Mouse (Mus musculus): ENCODE measurements at regions not wholly inside any gene's neighbourhood (a gene's known extent, or its start where the extent isn't known, plus 50 kb on each side); places are given as distances from the start of the nearest gene placed in this dataset.

GRCm38 (mm10) chr1:111355435-111355834 lies 378.1 kb upstream of the Cdh19 start:
- no peaks in the 10 kb centered on the region for H3K9me3 ChIP-seq (replicated peaks; ENCODE audit: control insufficient read depth, low read length)
- no peak for DNase-seq (ENCODE audit: low spot score)
- ATAC-seq (ENCODE audit: insufficient read depth, low read depth): no peak
- H3K4me1 ChIP-seq (ENCODE audit: control insufficient read depth, insufficient read depth): no peaks in the 10 kb centered on the region
- WGBS: 67% methylated on average over 1 of the region's 1 CpGs
- no peak overlapping the region for H3K4me2 ChIP-seq (ENCODE audit: low read depth, low read length)
- TF ChIP-seq CTCF (IDR thresholded peaks at IDR 0.05; ENCODE audit: low read depth) (no peak), EP300 (IDR thresholded peaks at IDR 0.05; ENCODE audit: low read depth) (no peak)
- no peak overlapping the region for H3K9ac ChIP-seq (replicated peaks; ENCODE audit: low read depth, low read length)
- no peak overlapping the region for H3K27ac ChIP-seq (ENCODE audit: low read depth)
- no peak overlapping the region for H3K4me3 ChIP-seq (ENCODE audit: low read depth, low read length)
- no peaks in the 10 kb centered on the region for H3K36me3 ChIP-seq (replicated peaks; ENCODE audit: control insufficient read depth, insufficient read depth, low read length)
- H3K27me3 ChIP-seq (ENCODE audit: control insufficient read depth, insufficient read depth, low read length): no peaks in the 10 kb centered on the region

DNA sequence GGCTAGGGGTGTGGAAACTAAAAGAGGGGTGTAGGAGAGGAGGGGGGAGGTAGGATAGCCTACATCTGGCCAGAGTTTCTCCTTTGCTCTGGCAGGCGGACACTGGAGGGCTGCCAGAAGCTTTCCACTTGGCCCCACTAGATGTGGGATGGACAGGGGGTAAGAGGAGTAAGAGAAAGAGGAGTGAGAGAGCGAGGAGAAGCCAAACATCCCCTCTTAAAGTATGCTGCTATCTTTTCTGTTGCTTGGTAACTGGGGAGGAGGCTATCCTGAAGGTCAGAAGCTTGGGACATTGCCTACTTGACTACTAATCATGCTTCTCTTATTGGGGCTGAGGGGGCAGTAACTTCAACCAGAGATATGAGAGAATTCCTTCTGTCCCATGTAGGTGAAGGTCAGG lies 360.5 kb upstream of the Cdh19 start:
- ATAC-seq (ENCODE audit: insufficient read depth, low read depth) (no peak; the same call in 1 of the 2 replicates), DNase-seq (ENCODE audit: low spot score) (no peak)
- H3K4me1 ChIP-seq (ENCODE audit: control insufficient read depth, insufficient read depth): no peaks in the 10 kb centered on the region
- WGBS: 20% methylated on average over 2 of the region's 2 CpGs
- H3K27ac ChIP-seq (ENCODE audit: low read depth): no peak overlapping the region
- H3K36me3 ChIP-seq (replicated peaks; ENCODE audit: control insufficient read depth, insufficient read depth, low read length): no peaks in the 10 kb centered on the region
- no peak overlapping the region for H3K9ac ChIP-seq (replicated peaks; ENCODE audit: low read depth, low read length)
- H3K9me3 ChIP-seq (replicated peaks; ENCODE audit: control insufficient read depth, low read length): no peaks in the 10 kb centered on the region
- TF ChIP-seq EP300 (IDR thresholded peaks at IDR 0.05; ENCODE audit: low read depth) (no peak), CTCF (IDR thresholded peaks at IDR 0.05; ENCODE audit: low read depth) (no peak)
- H3K4me2 ChIP-seq (ENCODE audit: low read depth, low read length): no peak overlapping the region
- no peak overlapping the region for H3K4me3 ChIP-seq (ENCODE audit: low read depth, low read length)
- no peaks in the 10 kb centered on the region for H3K27me3 ChIP-seq (ENCODE audit: control insufficient read depth, insufficient read depth, low read length)

- Histone ChIP-seq H3K27me3 (ENCODE audit: control insufficient read depth, insufficient read depth, low read length) (no peaks in the 10 kb centered on the region), H3K4me1 (ENCODE audit: control insufficient read depth, insufficient read depth) (no peaks in the 10 kb centered on the region), H3K27ac (ENCODE audit: low read depth) (no peak overlapping the region), H3K4me3 (ENCODE audit: low read depth, low read length) (no peak overlapping the region), H3K4me2 (ENCODE audit: low read depth, low read length) (no peak overlapping the region), H3K36me3 (replicated peaks; ENCODE audit: control insufficient read depth, insufficient read depth, low read length) (no peaks in the 10 kb centered on the region), H3K9me3 (replicated peaks; ENCODE audit: control insufficient read depth, low read length) (no peaks in the 10 kb centered on the region), H3K9ac (replicated peaks; ENCODE audit: low read depth, low read length) (no peak overlapping the region)
- no peak for TF ChIP-seq EP300 (IDR thresholded peaks at IDR 0.05; ENCODE audit: low read depth)
- no peak for TF ChIP-seq CTCF (IDR thresholded peaks at IDR 0.05; ENCODE audit: low read depth)
- DNase-seq (ENCODE audit: low spot score) (no peak), ATAC-seq (ENCODE audit: insufficient read depth, low read depth) (no peak)
- 77% methylated on average over 11 of the region's 11 CpGs for WGBS
Observed at GRCm38 (mm10) chr1:111302268-111302667, 324.9 kb upstream of the Cdh19 start.

DNA sequence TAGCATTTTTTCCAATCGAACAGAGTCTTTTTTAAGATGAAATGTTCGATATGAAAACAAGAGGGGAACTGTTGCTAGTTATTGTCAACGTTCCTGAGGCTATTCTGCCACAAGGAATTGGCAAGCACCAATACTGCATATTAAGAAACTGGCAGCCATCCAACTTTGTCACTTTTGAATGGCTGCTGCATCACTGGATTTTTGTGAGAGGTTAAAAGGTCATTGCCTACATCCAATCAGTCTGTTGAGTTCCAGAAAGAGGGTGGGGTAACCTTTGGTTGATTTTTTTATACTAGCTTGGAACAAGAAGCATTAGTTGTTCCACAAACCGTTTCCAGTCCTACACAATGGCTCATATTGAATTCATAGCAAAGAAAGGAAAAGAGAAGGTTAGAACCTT lies 309.0 kb upstream of the Cdh19 start:
- DNase-seq (ENCODE audit: low spot score) (no peak), ATAC-seq (ENCODE audit: insufficient read depth, low read depth) (peak; percentile 33; the same call in 1 of the 2 replicates)
- Histone ChIP-seq H3K9me3 (replicated peaks; ENCODE audit: control insufficient read depth, low read length) (no peaks in the 10 kb centered on the region), H3K27me3 (ENCODE audit: control insufficient read depth, insufficient read depth, low read length) (no peaks in the 10 kb centered on the region), H3K4me2 (ENCODE audit: low read depth, low read length) (no peak overlapping the region), H3K4me1 (ENCODE audit: control insufficient read depth, insufficient read depth) (no peaks in the 10 kb centered on the region), H3K9ac (replicated peaks; ENCODE audit: low read depth, low read length) (no peak overlapping the region), H3K27ac (ENCODE audit: low read depth) (no peak overlapping the region), H3K36me3 (replicated peaks; ENCODE audit: control insufficient read depth, insufficient read depth, low read length) (no peaks in the 10 kb centered on the region), H3K4me3 (ENCODE audit: low read depth, low read length) (no peak overlapping the region)
- TF ChIP-seq EP300 (IDR thresholded peaks at IDR 0.05; ENCODE audit: low read depth) (no peak), CTCF (IDR thresholded peaks at IDR 0.05; ENCODE audit: low read depth) (no peak)
- WGBS: 32% methylated on average over 4 of the region's 4 CpGs

DNA sequence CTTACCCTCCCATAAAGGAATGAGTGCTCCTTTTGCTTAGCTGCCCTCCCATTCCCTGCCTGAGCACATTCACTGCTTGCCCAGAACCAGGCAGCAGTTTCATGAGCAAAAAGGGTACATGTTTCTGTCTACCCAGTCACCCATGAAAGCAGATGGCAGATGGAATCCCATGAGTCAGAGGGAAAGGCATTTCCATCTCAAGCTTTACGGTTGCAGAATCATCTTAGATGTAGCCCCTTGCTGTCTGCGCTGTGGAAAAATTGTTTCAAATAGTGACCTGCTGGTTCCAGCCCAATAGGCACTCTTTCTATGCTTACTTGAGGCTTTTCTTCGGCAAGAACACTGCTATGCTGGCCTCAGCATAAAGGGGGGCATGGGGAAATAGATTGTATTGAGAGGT lies 308.5 kb upstream of the Cdh19 start:
- no peak for DNase-seq (ENCODE audit: low spot score)
- WGBS: 51% methylated on average over 3 of the region's 3 CpGs
- no peaks in the 10 kb centered on the region for H3K27me3 ChIP-seq (ENCODE audit: control insufficient read depth, insufficient read depth, low read length)
- H3K9ac ChIP-seq (replicated peaks; ENCODE audit: low read depth, low read length): no peak overlapping the region
- no peaks in the 10 kb centered on the region for H3K4me1 ChIP-seq (ENCODE audit: control insufficient read depth, insufficient read depth)
- H3K4me2 ChIP-seq (ENCODE audit: low read depth, low read length): no peak overlapping the region
- no peaks in the 10 kb centered on the region for H3K36me3 ChIP-seq (replicated peaks; ENCODE audit: control insufficient read depth, insufficient read depth, low read length)
- H3K9me3 ChIP-seq (replicated peaks; ENCODE audit: control insufficient read depth, low read length): no peaks in the 10 kb centered on the region
- H3K4me3 ChIP-seq (ENCODE audit: low read depth, low read length): no peak overlapping the region
- TF ChIP-seq EP300 (IDR thresholded peaks at IDR 0.05; ENCODE audit: low read depth): no peak
- no peak for TF ChIP-seq CTCF (IDR thresholded peaks at IDR 0.05; ENCODE audit: low read depth)
- no peak for ATAC-seq (ENCODE audit: insufficient read depth, low read depth)
- no peak overlapping the region for H3K27ac ChIP-seq (ENCODE audit: low read depth)

DNA sequence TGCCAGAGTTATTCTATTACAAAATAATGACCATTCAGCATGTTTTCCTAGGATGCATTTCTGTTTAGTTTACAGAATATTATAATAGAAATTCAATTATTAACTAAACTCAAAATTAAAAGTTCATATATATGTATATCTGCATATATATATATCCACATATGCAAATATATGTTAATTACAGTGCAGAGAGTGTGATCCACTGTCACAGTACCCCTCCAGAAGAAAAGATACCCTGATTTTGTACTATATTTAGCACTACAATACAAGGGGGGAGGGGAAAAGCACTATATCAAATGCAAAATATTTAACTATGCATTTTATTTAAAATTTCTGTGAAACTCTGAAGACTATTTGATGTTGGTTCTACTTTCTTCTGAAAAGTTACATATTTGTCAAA lies 265.4 kb upstream of the Cdh19 start:
- H3K4me2 ChIP-seq (ENCODE audit: low read depth, low read length): no peak overlapping the region
- H3K4me1 ChIP-seq (ENCODE audit: control insufficient read depth, insufficient read depth): no peaks in the 10 kb centered on the region
- ATAC-seq (ENCODE audit: insufficient read depth, low read depth): no peak
- no peak overlapping the region for H3K9ac ChIP-seq (replicated peaks; ENCODE audit: low read depth, low read length)
- no peak overlapping the region for H3K4me3 ChIP-seq (ENCODE audit: low read depth, low read length)
- H3K27me3 ChIP-seq (ENCODE audit: control insufficient read depth, insufficient read depth, low read length): no peaks in the 10 kb centered on the region
- no peaks in the 10 kb centered on the region for H3K36me3 ChIP-seq (replicated peaks; ENCODE audit: control insufficient read depth, insufficient read depth, low read length)
- TF ChIP-seq CTCF (IDR thresholded peaks at IDR 0.05; ENCODE audit: low read depth): no peak
- TF ChIP-seq EP300 (IDR thresholded peaks at IDR 0.05; ENCODE audit: low read depth): no peak
- no peak overlapping the region for H3K27ac ChIP-seq (ENCODE audit: low read depth)
- H3K9me3 ChIP-seq (replicated peaks; ENCODE audit: control insufficient read depth, low read length): no peaks in the 10 kb centered on the region
- DNase-seq (ENCODE audit: low spot score): no peak

Data from heart, postnatal 0 days (tissue).